Mouse (Mus musculus) G1E (cell line): ENCODE results near the gene Gm49388.

ENCODE experiments used
- CTCF ChIP-seq: IDR thresholded peaks from 2 replicates; pipeline ENCODE4 v1.5.1; 2012; ENCODE audit warnings: low read depth, low read length, inconsistent platforms, mixed read lengths
- POLR2AphosphoS5 ChIP-seq: IDR thresholded peaks from 2 replicates; pipeline ENCODE4 v1.6.1; 2012; ENCODE audit warnings: low read depth, low read length, inconsistent platforms; ENCODE audit not compliant: insufficient replicate concordance
- TAL1 ChIP-seq: conservative IDR thresholded peaks from 2 replicates; pipeline ENCODE4 v1.6.1; 2012; ENCODE audit warnings: low read depth, low read length, inconsistent platforms, mixed read lengths

GRCm38 (mm10) chr7:127765756-127766155 lies 19.7 kb upstream of the Gm49388 start:
- no peak for TF ChIP-seq CTCF
- TF ChIP-seq TAL1: no peak
- no peak for TF ChIP-seq POLR2AphosphoS5
